Mouse (Mus musculus) neural tube, embryonic 11.5 days (tissue): ENCODE data around the gene Map1lc3a. TPM values are rescaled to one million over a fixed set of nuclear protein-coding genes. Genes with fewer than 3 reads are reported as not detected.

Experiments used
- ATAC-seq: fragments of 200-750 bp; cut with Nextera tagmentation; 2 replicates; pipeline ENCODE4 v1.8.0; 2017; ENCODE audit warnings: moderate number of reproducible peaks, mild to moderate bottlenecking, moderate TSS enrichment, moderate library complexity; ENCODE audit not compliant: insufficient read depth, low FRiP score, low TSS enrichment
- DNase-seq: peaks from one replicate; pipeline ENCODE4 v3.0.0-alpha.2; 2015; ENCODE audit warnings: low spot score
- H3K27ac ChIP-seq: fragments of 300-500 bp; sonication (generic); 2 replicates; pipeline ENCODE4 v1.5.1; 2014; ENCODE audit warnings: low read depth, mild to moderate bottlenecking, low read length
- H3K27me3 ChIP-seq: fragments of 300-500 bp; sonication (generic); 2 replicates; pipeline ENCODE4 v1.6.1; 2014; ENCODE audit warnings: mild to moderate bottlenecking, low read length, mixed read lengths; ENCODE audit not compliant: control insufficient read depth, insufficient read depth
- H3K36me3 ChIP-seq: fragments of 300-500 bp; sonication (generic); 2 replicates; pipeline ENCODE4 v1.6.1; 2014; ENCODE audit warnings: mild to moderate bottlenecking, low read length, moderate library complexity, mixed read lengths; ENCODE audit not compliant: control insufficient read depth, insufficient read depth
- H3K4me1 ChIP-seq: fragments of 300-500 bp; sonication (generic); 2 replicates; pipeline ENCODE4 v1.6.1; 2014; ENCODE audit warnings: low read length, mixed read lengths; ENCODE audit not compliant: control insufficient read depth, insufficient read depth
- H3K4me2 ChIP-seq: fragments of 300-500 bp; sonication (generic); 2 replicates; pipeline ENCODE4 v1.6.1; 2014; ENCODE audit warnings: low read depth, mild to moderate bottlenecking, moderate library complexity
- H3K4me3 ChIP-seq: fragments of 300-500 bp; sonication (generic); 2 replicates; pipeline ENCODE4 v1.5.1; 2014; ENCODE audit warnings: low read depth, low read length
- H3K9ac ChIP-seq: fragments of 300-500 bp; sonication (generic); 2 replicates; pipeline ENCODE4 v1.6.1; 2014; ENCODE audit warnings: mild to moderate bottlenecking, low read length
- H3K9me3 ChIP-seq: fragments of 300-500 bp; sonication (generic); 2 replicates; pipeline ENCODE4 v1.6.1; 2016; ENCODE audit warnings: low read length; ENCODE audit not compliant: control insufficient read depth
- WGBS: fragments of 180-500 bp; shearing (Covaris S2); extraction: QIAGEN DNeasy Blood & Tissue Kit; methylation state at CpG from one replicate; pipeline ENCODE4 v1.1.7; 2014; 5-methylcytosine and 5-hydroxymethylcytosine counted together
- polyA plus RNA-seq: library from polyadenylated mRNA; unstranded; fragments of >200 nt; fragmentation: Nextera tagmentation; extraction: Ambion mirVana; gene quantifications from 2 replicates; pipeline ENCODE4 v1.2.1, GENCODE M21; 2014

Map1lc3a gene
- polyA plus RNA-seq, 1 experiment from 2014 or later, result 191 TPM

GRCm38 (mm10) chr2:155278361-155278760 lies 2.3 kb downstream of the Map1lc3a start:
- DNase-seq (no peak), ATAC-seq (no peak)
- no peaks in the 10 kb centered on the region for H3K27me3 ChIP-seq
- no peak overlapping the region for H3K4me3 ChIP-seq
- H3K36me3 ChIP-seq, result no peaks in the 10 kb centered on the region; the same call in 1 of the 2 replicates
- H3K9ac ChIP-seq, result no peak overlapping the region
- WGBS, result 91% methylated on average over 7 of the region's 7 CpGs
- H3K27ac ChIP-seq, result no peak overlapping the region
- H3K4me1 ChIP-seq, result peaks cover 5% of the 10 kb centered on the region; the same call in 1 of the 2 replicates
- H3K9me3 ChIP-seq, result no peaks in the 10 kb centered on the region
- H3K4me2 ChIP-seq, result no peak overlapping the region

- H3K4me3 ChIP-seq, result no peak overlapping the region
- H3K36me3 ChIP-seq, result no peaks in the 10 kb centered on the region; the same call in 1 of the 2 replicates
- H3K4me2 ChIP-seq, result no peak overlapping the region
- H3K4me1 ChIP-seq, result peaks cover 5% of the 10 kb centered on the region; the same call in 1 of the 2 replicates
- H3K27me3 ChIP-seq, result no peaks in the 10 kb centered on the region
- ATAC-seq (no peak), DNase-seq (no peak)
- H3K27ac ChIP-seq, result no peak overlapping the region
- 94% methylated on average over 4 of the region's 4 CpGs for WGBS
- no peak overlapping the region for H3K9ac ChIP-seq
- H3K9me3 ChIP-seq, result no peaks in the 10 kb centered on the region
Observed at GRCm38 (mm10) chr2:155279163-155279562, 3.1 kb downstream of the Map1lc3a start.

- Histone ChIP-seq H3K27ac (no peak overlapping the region), H3K36me3 (no peaks in the 10 kb centered on the region; the same call in 1 of the 2 replicates), H3K4me3 (no peak overlapping the region), H3K9ac (no peak overlapping the region), H3K27me3 (no peaks in the 10 kb centered on the region), H3K4me1 (peaks cover 5% of the 10 kb centered on the region; the same call in 1 of the 2 replicates), H3K4me2 (no peak overlapping the region), H3K9me3 (no peaks in the 10 kb centered on the region)
- no peak for DNase-seq
- ATAC-seq, result no peak
- 75% methylated on average over 2 of the region's 2 CpGs for WGBS
Observed at GRCm38 (mm10) chr2:155280116-155280515, 4.0 kb downstream of the Map1lc3a start.

GRCm38 (mm10) chr2:155283793-155284192 lies 7.7 kb downstream of the Map1lc3a start:
- Histone ChIP-seq H3K4me2 (no peak overlapping the region), H3K36me3 (no peaks in the 10 kb centered on the region; the same call in 1 of the 2 replicates), H3K9ac (no peak overlapping the region), H3K4me1 (no peaks in the 10 kb centered on the region), H3K27me3 (no peaks in the 10 kb centered on the region), H3K9me3 (no peaks in the 10 kb centered on the region), H3K4me3 (no peak overlapping the region), H3K27ac (no peak overlapping the region)
- WGBS, result 94% methylated on average over 4 of the region's 4 CpGs
- DNase-seq (no peak), ATAC-seq (no peak)

GRCm38 (mm10) chr2:155284647-155285046 lies 8.6 kb downstream of the Map1lc3a start:
- Histone ChIP-seq H3K27me3 (no peaks in the 10 kb centered on the region), H3K27ac (no peak overlapping the region), H3K4me2 (no peak overlapping the region), H3K9ac (no peak overlapping the region), H3K4me1 (no peaks in the 10 kb centered on the region), H3K9me3 (no peaks in the 10 kb centered on the region), H3K4me3 (no peak overlapping the region), H3K36me3 (no peaks in the 10 kb centered on the region)
- DNase-seq (no peak), ATAC-seq (no peak)
- WGBS, result 83% methylated on average over 7 of the region's 7 CpGs

- Histone ChIP-seq H3K27me3 (no peaks in the 10 kb centered on the region), H3K9ac (no peak overlapping the region), H3K4me2 (no peak overlapping the region), H3K27ac (no peak overlapping the region), H3K36me3 (no peaks in the 10 kb centered on the region), H3K4me3 (no peak overlapping the region), H3K4me1 (no peaks in the 10 kb centered on the region), H3K9me3 (no peaks in the 10 kb centered on the region)
- WGBS, result 90% methylated on average over 6 of the region's 6 CpGs
- DNase-seq (no peak), ATAC-seq (no peak)
Observed at GRCm38 (mm10) chr2:155285744-155286143, 9.6 kb downstream of the Map1lc3a start.

- ATAC-seq (no peak), DNase-seq (no peak)
- Histone ChIP-seq H3K27me3 (no peaks in the 10 kb centered on the region), H3K36me3 (no peaks in the 10 kb centered on the region), H3K4me1 (no peaks in the 10 kb centered on the region), H3K4me2 (no peak overlapping the region), H3K9me3 (no peaks in the 10 kb centered on the region), H3K4me3 (no peak overlapping the region), H3K9ac (no peak overlapping the region), H3K27ac (no peak overlapping the region)
- WGBS, result 86% methylated on average over 4 of the region's 4 CpGs
Observed at GRCm38 (mm10) chr2:155287456-155288250, 11.6 kb downstream of the Map1lc3a start.

GRCm38 (mm10) chr2:155290066-155290465 lies 14.0 kb downstream of the Map1lc3a start:
- Histone ChIP-seq H3K27me3 (no peaks in the 10 kb centered on the region), H3K4me3 (no peak overlapping the region), H3K4me1 (no peaks in the 10 kb centered on the region), H3K9me3 (no peaks in the 10 kb centered on the region), H3K4me2 (no peak overlapping the region), H3K36me3 (no peaks in the 10 kb centered on the region), H3K9ac (no peak overlapping the region), H3K27ac (no peak overlapping the region)
- ATAC-seq (no peak), DNase-seq (no peak)
- 93% methylated on average over 8 of the region's 8 CpGs for WGBS

GRCm38 (mm10) chr2:155293382-155293781 lies 17.3 kb downstream of the Map1lc3a start:
- ATAC-seq, result no peak
- H3K4me1 ChIP-seq, result no peaks in the 10 kb centered on the region
- H3K9ac ChIP-seq, result no peak overlapping the region
- no peak overlapping the region for H3K4me2 ChIP-seq
- H3K27ac ChIP-seq, result no peak overlapping the region
- H3K4me3 ChIP-seq, result no peak overlapping the region
- H3K9me3 ChIP-seq, result no peaks in the 10 kb centered on the region
- peaks cover 2% of the 10 kb centered on the region for H3K36me3 ChIP-seq
- no peaks in the 10 kb centered on the region for H3K27me3 ChIP-seq
- no peak for DNase-seq
- WGBS, result 89% methylated on average over 2 of the region's 2 CpGs
